Mouse (Mus musculus) thymus, adult 2 months (tissue): ENCODE measurements around the gene Kdm6b.

Experiments
- CTCF ChIP-seq: fragments of 200-500 bp; IDR thresholded peaks from 2 replicates; pipeline ENCODE4 v1.5.1; 2012; ENCODE audit warnings: mild to moderate bottlenecking, control low read depth, low read length, moderate library complexity, borderline replicate concordance; ENCODE audit not compliant: control insufficient read depth, poor library complexity, insufficient read depth; ENCODE audit errors: extremely low read depth
- POLR2A ChIP-seq: fragments of 200-500 bp; IDR thresholded peaks from 2 replicates; pipeline ENCODE4 v1.6.1; 2012; ENCODE audit warnings: mild to moderate bottlenecking, low read length, control low read depth, moderate library complexity; ENCODE audit not compliant: control insufficient read depth, poor library complexity, insufficient read depth; ENCODE audit errors: extremely low read depth

GRCm38 (mm10) chr11:69418481-69419442 lies 5.3 kb upstream of the Kdm6b start:
- TF ChIP-seq CTCF: no peak
- peak; percentile 15; the same call in 1 of the 2 replicates for TF ChIP-seq POLR2A
